Mouse (Mus musculus) small intestine, adult 2 months (tissue): ENCODE measurements around the gene Gc.

Experiments
- CTCF ChIP-seq: fragments of 200-500 bp; IDR thresholded peaks from 2 replicates; pipeline ENCODE4 v1.5.1; 2012; ENCODE audit warnings: low read depth, mild to moderate bottlenecking, control low read depth, inconsistent platforms, low read length, moderate library complexity, mixed read lengths; ENCODE audit not compliant: insufficient replicate concordance, insufficient read length; ENCODE audit errors: extremely low read depth
- POLR2A ChIP-seq: fragments of 200-500 bp; IDR thresholded peaks from 2 replicates; pipeline ENCODE4 v1.6.1; 2012; ENCODE audit warnings: low read depth, mild to moderate bottlenecking, control low read depth, inconsistent platforms, low read length, moderate library complexity

- TF ChIP-seq CTCF (no peak), POLR2A (no peak)
These were observed 52.6 kb downstream of the Gc start for GRCm38 (mm10) chr5:89405132-89405531.
